Mouse (Mus musculus): ENCODE results near the gene Tmem44.

The Tmem44 gene

DNA sequence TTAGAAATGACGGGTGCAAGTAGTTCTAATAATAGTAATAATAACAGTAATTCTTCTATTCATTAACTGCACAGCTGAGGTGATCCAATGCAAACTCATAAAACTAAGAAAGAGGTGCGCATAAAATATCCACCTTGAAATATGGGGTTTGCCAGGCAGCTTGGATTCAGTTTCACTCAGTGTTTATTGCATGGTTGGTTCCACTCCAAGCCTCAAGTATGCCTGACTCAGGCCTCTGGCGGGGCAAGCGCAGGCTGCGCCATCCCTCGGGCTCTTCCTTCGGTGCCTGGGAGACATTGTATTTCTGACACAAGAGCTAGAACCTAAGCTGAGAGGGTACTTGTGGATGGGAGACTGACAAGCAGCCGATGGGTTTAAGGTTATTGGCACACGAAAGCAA, 32.0 kb downstream of the Tmem44 start:
- DNase-seq (ENCODE audit: low spot score) = no peak

DNA sequence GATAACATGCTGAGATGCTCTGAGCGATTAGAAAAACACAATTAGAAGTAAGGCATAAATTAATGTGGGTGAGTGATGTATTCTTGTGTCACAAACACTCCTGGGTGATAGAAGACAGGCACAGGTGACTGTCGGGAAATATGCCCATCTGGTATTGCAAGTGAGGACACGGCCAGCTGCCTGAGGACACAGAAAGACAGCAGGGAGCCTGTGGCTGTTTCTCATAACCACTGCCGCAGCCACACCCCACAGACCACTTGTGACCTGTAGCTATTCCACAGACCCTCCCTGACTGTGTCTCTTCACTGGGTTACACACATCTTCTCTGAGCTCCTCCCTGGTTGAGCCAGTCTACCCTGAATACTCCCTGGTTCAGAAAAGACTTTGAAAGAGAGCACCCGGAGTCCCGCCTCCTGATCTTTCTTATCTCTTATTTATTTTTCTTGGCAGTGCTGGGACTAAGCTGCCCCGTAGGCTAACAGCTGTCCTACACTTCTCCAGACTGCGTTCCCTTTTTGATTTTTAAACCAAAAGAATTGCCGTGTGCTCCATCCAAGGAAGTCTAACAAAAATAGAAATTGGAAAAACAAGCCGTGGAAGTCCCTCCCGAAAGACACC, 32.9 kb downstream of the Tmem44 start:
- no peak for DNase-seq (ENCODE audit: low spot score)

DNA sequence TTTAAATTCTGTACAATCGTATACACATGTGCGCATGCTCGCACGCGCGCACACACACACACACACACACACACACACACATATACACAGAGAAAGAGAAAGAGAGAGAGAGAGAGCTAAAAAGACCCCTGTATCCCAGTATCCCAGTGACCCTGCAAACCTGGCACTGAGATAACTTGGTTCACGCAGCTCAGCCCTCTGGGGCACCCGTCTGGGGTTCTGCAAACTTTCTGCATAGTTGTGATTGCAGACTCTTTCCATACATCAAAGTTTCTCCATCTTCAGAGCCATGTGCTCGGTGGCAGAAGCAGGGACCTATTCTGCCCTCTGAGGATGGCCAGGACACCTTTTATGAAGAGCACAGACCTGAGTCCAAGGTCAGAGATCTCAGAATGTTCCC, 33.6 kb downstream of the Tmem44 start:
- no peak for DNase-seq (ENCODE audit: low spot score)

DNA sequence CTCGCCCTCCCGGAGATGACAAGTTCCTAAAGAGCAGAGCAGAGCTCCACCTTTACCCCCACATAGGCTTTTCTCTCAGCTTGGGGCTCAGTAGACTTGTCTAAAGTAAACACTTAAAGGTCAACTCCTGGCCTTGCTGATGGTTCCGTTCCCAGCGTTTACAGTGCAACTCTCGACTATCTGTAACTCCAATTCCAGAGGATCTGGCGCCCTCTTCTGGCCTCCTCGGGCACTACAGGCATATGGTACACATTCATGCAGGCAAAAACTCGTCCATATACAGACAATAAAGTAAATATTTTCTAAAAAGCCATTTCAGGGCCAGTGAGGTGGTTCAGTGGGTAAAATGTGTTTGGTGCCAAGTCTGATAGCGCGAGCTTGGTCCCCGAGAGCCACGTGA, 35.2 kb downstream of the Tmem44 start:
- peak; percentile 46 for DNase-seq (ENCODE audit: low spot score)

DNA sequence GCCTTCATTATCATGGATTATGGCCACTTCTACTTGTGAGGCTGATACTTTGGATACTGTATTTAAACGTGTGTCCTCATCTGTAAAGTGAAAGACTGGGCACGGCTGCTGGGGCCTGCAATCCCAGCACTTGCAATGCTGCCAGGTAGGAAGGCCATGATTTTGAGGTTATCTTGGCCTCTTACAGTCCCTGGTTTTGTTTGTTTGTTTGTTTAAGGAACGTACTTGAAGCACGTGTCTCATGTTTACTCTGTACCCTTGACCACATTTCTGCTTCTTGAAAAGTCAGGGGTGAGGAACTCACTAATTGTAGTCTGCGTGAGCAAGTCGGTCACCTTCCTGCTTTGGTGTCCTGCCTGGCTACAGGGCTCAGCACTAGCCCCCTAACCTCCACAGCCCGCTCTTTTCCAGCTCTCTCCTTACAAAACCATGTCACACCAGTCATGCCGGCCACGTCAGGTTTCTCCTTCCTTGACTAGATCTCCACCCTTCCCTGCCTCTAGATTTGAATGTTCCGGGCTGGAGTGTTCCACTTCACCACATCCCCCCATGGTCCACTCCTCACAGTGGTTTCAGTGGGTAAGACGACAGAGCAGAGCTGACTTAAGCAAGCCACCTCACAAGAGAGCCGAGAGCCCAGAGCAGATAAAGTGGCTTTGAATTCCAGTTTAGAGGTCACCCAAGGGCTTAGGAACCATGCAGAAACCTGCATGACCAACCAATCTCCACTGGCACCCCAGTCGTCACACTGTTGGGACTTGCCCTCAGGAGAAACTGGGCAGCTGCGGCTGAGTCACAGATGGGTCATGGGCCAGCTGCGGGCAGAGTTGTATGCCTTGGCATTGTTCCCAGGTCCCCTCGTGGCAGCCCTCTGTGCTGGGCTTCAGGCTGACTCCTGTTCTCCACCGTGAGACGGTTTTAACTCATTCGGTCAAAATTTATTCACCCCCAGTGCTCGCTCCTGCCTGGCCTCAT, 37.3 kb downstream of the Tmem44 start:
- no peak for DNase-seq (ENCODE audit: low spot score)

DNA sequence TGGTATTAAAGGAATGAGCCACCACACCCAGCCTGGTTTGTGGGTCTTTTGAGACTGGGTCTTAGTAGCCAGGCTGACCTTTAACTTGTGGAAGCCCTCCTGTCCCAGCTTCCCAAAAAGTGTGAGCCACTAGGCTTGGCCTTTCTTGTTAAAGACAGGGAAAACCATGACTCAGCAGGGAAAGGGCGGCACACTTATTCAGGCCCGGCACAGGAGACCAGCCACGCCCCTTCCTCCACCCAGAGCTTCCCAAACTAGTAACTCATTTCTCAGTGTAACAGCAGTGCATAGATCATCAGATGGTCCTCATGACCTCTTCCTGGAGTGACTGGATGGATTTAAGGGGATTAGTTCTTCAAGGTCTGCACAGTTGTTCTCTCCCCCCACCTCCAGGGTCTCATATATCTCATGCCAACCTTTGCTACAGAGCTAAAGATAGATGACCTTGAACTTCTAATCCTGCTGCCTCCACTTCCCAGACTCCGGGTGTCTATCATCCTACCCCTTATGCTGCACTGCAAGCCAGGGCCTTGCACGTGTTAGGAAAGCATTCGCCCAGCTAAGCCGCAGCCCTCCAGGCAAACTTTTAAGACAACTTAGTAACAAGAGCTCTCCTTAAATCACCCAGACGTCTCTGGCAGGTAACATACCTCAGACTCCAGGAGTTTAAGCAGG, 38.1 kb downstream of the Tmem44 start:
- DNase-seq (ENCODE audit: low spot score) = no peak

DNA sequence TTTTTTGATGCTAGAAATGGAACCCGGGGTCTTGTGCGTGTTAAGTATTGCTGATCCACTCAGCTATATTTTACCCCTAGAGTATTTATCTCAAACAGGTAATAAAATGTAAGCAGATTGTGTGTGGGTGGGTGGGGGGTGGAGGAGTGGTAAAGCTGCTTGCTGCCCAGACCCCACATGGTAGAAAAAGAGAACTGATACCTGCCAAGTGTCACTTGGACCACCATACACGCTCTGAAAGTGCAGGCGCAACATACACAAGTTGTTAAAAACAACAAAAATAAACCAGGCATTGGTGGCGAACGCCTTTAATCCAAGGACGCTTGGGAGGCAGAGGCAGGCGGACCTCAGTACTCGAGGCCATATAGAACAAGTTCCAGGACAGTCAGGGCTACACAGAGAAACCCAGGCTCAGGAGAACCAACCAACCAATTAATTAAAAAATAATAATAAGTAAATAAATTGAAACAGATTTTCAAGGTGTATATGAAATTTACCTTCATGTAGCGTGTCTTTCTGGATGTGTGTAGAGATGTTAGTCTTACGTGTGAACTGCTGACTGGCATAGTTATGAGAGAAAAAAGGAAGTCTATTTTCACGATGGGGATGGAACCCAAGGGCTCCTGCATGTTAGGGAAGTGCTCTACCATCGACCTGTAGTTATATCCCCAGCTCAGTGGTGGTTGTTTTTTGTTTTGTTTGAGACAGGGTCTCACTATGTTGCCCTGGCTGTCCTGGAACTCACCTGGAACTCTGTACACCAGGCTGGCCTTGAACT, 38.9 kb downstream of the Tmem44 start:
- no peak for DNase-seq (ENCODE audit: low spot score)

DNA sequence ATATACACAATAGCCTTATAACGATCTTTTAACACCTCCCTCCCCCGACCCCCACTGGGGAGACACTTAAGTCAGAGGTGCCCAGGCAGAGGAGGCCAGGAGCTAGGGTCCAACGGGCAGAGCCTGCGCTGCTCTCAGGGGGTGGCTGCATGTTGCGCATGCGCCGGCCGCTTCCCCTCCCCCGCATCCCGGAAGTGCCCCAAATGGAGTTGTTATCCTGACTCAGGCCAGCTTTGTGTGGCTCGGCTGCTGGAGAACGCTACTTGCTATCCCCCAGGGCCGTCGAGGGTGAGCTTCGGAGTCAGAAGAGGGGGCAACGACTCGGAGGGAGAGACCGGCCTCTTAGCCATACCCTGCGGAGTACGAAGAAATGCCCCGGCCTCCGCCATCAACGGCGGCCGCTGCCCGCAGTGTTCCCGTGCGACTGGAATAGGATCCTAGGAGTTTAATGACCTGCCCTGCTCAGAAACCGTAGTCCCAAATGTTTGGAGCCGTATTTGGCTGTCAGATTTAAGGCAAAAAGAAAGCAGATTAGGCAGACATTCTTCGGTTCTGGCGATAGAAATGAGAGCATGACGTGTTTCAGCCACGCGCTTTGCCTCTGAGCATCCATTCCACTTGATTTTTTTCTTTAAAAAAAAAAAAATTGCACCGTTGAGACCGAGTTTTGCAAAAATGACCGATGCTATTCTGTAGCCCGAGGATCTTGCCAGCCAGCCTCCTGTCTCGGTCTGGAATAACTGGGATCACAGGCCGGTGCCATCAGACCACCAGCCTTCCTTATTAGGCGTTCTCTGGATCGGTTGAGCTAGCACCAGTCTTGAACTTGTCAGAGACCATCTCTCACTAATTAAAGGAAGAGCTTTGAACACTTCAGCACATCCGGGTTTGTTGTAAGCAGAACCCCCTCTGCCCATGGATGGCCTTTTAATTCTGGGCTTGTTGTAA, 39.9 kb downstream of the Tmem44 start:
- DNase-seq (ENCODE audit: low spot score) = peak; percentile 86

DNA sequence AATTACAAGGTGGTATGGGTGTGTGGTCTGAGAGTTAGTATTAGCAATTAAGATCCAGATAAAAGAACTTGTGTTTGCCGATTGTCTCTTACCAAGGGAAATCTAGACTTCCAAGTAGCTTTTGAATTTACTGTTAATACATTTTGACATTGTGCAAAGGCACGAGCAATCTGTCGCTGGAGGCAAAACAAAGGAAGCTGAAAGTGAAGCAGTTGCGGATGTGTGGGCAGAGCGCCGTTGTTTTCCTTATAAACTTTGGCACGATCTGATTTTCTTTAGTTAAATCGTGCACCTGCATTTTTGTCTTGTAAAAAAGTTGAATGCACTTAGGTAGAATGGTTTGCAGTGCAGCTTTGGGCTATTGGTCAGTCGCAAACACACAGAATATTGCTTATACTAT, 40.6 kb downstream of the Tmem44 start:
- peak; percentile 32 for DNase-seq (ENCODE audit: low spot score)

DNA sequence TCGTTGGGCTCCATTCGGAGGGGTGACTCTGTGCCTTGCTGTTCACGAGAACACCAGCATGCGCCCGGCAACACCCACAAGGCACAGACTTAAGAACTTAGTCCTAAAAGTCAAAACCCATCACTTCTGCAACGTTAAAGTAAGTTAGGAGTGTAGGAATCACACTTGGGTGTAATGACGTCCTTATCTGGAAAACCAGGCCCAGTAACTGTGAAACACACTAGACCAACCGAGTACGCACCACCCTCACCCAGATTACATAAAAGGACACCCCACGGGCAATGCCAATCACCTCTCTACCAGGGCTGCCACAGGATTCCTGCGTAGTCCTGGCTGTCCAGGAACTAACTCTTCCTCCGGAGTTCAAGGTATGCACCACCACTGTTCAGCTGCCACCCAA, 41.3 kb downstream of the Tmem44 start:
- DNase-seq (ENCODE audit: low spot score) = no peak

DNA sequence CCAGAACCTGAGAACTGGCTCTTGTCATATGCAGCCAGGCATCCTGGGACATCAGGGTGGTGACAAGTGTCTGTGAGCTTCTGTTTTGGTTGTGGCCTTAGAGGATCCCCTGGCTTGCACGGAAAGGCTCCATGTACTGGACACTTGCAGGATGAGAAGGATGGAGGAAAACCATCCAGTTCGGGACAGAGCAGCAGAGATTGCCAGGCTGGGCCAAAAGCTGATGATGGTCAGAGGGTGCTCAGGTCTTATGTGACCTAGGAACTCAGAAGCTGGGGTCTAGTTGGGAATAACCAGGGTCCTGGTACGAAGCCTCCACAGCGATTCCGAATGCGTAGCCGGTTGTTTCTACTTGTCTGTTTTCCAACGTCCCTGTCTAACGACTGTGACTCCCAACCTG, 41.9 kb downstream of the Tmem44 start:
- DNase-seq (ENCODE audit: low spot score) = no peak

DNA sequence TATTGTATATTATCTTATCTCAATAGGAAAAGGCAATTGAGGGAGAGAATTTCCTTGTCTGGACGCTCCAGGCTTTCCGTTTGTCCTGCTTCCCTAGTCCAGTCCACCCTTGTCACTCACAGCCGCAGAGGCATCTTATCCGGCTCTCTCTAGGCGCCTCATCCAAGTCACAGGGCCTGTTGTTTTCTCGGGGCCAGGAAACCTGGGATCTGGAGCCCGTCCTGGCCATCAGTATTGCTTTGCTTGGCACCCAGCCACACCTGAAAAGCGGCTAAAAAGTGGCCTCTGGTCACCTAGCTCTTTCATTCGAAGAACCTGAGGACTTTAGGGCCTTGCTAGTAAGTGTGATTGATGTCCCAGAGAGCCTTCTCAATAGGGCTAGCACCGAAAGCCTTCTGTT, 43.5 kb downstream of the Tmem44 start:
- DNase-seq (ENCODE audit: low spot score) = no peak

DNA sequence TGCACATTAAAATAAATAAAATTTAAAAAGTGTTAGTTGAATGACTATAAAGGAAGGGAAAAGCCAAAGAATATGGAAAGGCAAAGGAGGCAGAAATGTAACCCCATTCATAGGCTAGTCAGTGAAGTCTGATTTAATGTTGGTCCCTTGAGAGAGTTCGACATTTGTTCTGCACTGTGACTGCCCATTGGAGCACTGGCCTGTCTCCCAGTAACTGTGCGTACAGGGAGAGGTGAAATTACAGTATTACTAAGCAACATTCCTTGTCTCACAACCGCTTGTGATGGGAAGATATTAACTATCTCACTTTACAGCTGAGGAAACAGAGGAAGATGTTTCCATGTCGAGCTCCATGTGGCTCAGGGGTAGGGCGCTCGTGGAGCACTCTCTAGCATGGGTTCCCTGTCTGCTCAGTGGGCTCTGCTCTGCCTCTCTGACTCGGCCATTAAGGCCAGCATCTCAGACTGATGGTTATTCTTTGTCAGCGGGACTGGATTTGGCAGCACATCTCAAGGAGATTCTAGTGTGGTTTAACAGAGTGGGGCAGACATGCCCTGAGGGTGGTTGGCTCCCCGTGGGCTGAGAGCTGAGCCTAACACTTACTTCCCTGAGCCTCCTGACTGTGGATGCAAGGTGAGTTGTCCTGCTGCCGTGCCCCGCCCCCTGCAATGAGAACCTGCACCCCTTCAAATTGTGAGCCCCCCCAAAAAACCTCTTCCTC, 45.2 kb downstream of the Tmem44 start:
- DNase-seq (ENCODE audit: low spot score) = no peak

DNA sequence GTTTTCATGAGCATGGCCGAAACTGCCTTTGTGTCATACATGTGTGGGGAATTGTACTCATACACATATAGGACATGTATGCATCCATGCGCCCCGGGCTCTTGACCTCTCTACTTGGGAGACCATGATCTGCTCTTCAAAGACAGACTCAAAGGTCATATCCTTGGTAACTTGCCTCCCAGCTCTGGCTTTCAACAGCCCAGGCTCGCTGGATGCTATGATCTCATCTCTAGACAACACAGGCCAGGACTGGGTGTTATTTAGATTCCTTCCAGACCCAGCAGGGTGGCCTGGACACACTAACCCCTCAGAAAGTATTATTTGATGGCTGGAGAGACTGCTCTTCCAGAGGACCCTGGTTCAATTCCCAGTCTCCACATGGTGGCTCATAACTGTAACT, 45.8 kb downstream of the Tmem44 start:
- no peak for DNase-seq (ENCODE audit: low spot score)

DNA sequence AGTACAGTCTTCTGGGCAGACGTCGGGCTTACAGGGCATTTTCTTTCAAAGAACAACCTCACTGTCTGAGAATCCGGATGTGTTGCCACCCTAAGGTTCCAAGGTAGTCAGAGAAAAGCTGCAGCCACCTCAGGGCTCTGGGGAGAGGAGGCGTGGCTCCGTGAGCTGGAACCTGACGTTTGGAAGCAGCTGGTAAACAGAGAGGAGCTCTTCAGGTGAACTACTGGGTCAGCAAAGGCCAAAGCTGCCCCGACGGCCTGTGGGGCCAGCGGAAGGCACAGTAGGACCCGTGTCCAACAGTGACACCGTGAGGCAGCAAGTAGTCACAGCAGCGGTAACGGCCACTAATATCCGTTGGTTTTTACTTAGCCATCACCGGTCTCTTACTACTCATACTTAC, 46.7 kb downstream of the Tmem44 start:
- peak; percentile 15 for DNase-seq (ENCODE audit: low spot score)

DNA sequence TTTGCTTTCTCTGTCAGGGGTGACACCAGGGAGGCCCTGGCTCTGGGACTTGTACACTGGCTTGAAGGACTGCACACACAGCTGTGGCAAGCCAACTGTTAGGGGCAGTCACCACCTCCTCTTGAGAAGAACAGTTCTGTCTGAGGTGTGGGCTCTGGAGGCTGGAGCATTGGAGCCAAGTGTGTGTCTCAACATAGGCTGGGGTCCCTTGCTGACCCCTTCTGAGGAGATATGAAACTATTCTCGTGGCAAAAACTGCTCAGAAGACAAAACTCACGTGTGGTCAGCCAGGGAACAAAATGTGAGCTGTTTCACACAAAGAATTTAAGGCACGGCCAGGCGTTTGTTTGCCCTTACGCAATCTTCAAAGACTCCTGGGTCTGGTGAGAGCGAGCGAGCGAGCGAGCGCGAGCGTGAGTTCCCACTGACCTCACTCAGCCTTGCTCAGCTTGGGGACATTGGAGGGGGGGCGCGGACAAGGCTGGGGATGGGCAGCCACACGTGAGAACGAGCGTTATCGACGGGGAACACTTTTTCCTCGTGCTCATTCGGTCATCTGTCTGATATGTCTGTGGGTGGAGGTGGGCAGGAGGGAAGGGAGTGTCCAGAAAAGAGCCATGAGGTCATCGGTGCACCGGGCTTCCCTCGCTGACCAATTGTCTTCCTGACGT, 48.3 kb downstream of the Tmem44 start:
- DNase-seq (ENCODE audit: low spot score) = no peak

DNA sequence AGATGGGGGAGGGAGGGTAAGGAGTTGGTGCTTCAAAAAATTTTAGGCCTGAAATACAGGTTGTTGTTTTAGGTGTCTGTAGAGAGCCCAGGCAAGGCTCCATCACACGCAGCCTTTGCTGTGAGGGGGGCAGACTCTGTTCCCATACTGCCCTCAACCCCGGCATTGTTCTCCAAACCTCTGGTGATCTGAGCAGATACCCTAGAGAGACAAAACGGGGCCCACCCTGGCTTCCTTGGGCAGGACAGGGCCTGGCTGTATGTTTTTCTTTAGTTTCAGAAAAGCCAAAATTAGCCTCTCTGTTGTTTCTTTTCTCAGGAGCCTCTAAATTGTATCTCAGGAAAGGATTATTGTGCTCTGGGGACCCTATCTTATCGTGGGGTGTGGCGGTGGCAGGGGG, 49.0 kb downstream of the Tmem44 start:
- no peak for DNase-seq (ENCODE audit: low spot score)

DNA sequence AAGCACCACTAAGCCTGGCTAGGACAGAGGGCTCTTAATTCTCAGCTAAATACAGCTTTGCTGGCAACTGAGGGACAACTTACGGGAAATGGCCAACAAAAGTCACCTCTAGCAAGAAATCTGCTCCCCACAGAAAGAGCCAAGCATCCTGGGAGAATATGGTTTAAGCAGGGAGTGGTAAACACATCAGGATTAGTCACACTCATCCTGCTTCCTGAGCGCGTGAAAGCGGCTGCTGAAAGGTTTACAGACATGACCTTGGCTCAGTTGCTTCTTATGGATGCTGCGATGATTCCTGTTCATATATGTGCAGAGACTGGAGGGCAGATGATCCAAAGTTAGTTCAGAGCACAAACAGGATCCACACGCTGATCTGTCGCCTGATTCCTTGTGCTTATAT, 50.4 kb downstream of the Tmem44 start:
- no peak for DNase-seq (ENCODE audit: low spot score)

DNA sequence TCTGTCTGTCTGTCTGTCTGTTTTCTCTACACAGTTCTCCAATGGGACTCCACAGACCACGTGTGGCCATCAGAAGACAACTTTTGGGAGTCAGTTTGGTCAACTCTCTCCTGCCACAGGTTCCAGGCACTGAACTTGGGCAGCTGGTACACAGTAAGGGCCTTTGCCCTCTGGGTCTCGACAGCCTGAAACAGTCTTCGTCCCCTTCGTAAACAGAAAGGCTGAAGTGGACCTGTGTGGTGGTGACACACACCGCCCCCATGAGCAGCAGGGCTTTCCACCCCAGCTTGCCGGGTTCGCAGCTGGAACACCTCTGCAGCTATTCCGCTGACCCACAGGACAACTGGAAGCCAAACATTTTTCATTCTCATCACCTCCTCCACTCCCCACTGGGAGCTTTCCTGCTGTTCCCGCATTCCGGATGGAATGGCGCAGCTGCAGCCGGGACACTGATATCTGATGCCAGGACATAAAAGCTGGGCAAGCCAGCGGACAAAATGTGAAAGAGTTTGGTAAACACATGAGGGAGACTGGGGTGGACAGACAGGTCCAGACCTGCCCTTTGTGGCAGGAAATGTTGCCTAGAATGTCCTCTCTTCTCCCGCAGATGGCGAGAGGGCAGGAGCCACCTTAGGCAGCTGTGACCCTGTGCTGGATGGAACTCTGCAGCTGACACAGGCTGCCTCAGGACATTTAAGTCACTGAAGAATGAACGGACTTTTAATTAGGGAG, 51.4 kb downstream of the Tmem44 start:
- no peak for DNase-seq (ENCODE audit: low spot score)

All from T-cell, adult 2 months (primary cell).